Mouse (Mus musculus): ENCODE data around the gene Elob. TPM values are rescaled to one million over a fixed set of nuclear protein-coding genes. Genes with fewer than 3 reads are reported as not detected.
A peak's percentile ranks its signal among the peaks of the same experiment; 100 is the strongest.

The Elob gene
- total and polyA plus RNA-seq, 2 experiments from 2014 or later: 1,410 to 1,482 TPM

GRCm38 (mm10) chr17:23862926-23863325 is 34.0 kb upstream of the Elob start:
- Histone ChIP-seq H3K4me2 (ENCODE audit: low read depth, low read length) (no peak overlapping the region), H3K36me3 (ENCODE audit: insufficient read depth, low read length) (no peaks in the 10 kb centered on the region), H3K27ac (no peak overlapping the region), H3K9me3 (ENCODE audit: low read length) (no peaks in the 10 kb centered on the region), H3K9ac (replicated peaks; ENCODE audit: low read length) (no peak overlapping the region), H3K4me1 (ENCODE audit: insufficient read depth, low read length) (no peaks in the 10 kb centered on the region), H3K27me3 (ENCODE audit: insufficient read depth, low read length) (no peaks in the 10 kb centered on the region), H3K4me3 (ENCODE audit: low read length) (no peak overlapping the region)
- TF ChIP-seq CTCF (IDR thresholded peaks at IDR 0.05; ENCODE audit: low read depth): no peak
- DNase-seq (ENCODE audit: low spot score): no peak
- no peak for ATAC-seq
- WGBS: 76% methylated on average over 4 of the region's 4 CpGs

GRCm38 (mm10) chr17:23857913-23858312 is 29.0 kb upstream of the Elob start:
- Histone ChIP-seq H3K4me1 (ENCODE audit: insufficient read depth, low read length) (no peaks in the 10 kb centered on the region), H3K4me3 (ENCODE audit: low read length) (no peak overlapping the region), H3K36me3 (ENCODE audit: insufficient read depth, low read length) (no peaks in the 10 kb centered on the region), H3K27ac (no peak overlapping the region), H3K9ac (replicated peaks; ENCODE audit: low read length) (no peak overlapping the region), H3K4me2 (ENCODE audit: low read depth, low read length) (no peak overlapping the region), H3K27me3 (ENCODE audit: insufficient read depth, low read length) (no peaks in the 10 kb centered on the region), H3K9me3 (ENCODE audit: low read length) (no peaks in the 10 kb centered on the region)
- TF ChIP-seq CTCF (IDR thresholded peaks at IDR 0.05; ENCODE audit: low read depth): no peak
- ATAC-seq (no peak), DNase-seq (ENCODE audit: low spot score) (no peak)
- WGBS: 84% methylated on average over 2 of the region's 2 CpGs

DNA sequence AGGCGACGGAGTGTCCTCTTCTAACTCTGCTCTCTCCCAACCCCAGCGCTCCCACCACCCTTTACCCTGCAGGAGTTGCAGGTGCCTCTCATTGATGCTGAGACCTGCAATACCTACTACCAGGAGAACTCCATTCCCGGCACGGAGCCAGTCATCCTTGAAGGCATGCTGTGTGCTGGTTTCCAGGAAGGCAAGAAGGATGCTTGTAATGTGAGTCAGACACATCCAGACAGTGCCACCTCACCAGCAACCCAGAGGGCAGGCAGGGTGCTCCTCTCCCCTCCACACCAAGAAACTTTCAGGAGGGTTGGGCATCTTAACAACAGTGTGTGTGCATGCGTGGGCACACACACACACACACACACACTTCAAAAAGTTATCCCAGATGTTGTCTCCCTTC is 28.3 kb upstream of the Elob start:
- Histone ChIP-seq H3K27me3 (ENCODE audit: insufficient read depth, low read length) (no peaks in the 10 kb centered on the region), H3K9ac (replicated peaks; ENCODE audit: low read length) (no peak overlapping the region), H3K4me2 (ENCODE audit: low read depth, low read length) (no peak overlapping the region), H3K36me3 (ENCODE audit: insufficient read depth, low read length) (no peaks in the 10 kb centered on the region), H3K9me3 (ENCODE audit: low read length) (no peaks in the 10 kb centered on the region), H3K27ac (no peak overlapping the region), H3K4me3 (ENCODE audit: low read length) (no peak overlapping the region), H3K4me1 (ENCODE audit: insufficient read depth, low read length) (no peaks in the 10 kb centered on the region)
- no peak for TF ChIP-seq CTCF (IDR thresholded peaks at IDR 0.05; ENCODE audit: low read depth)
- WGBS: 84% methylated on average over 6 of the region's 6 CpGs
- DNase-seq (ENCODE audit: low spot score) (no peak), ATAC-seq (no peak)

DNA sequence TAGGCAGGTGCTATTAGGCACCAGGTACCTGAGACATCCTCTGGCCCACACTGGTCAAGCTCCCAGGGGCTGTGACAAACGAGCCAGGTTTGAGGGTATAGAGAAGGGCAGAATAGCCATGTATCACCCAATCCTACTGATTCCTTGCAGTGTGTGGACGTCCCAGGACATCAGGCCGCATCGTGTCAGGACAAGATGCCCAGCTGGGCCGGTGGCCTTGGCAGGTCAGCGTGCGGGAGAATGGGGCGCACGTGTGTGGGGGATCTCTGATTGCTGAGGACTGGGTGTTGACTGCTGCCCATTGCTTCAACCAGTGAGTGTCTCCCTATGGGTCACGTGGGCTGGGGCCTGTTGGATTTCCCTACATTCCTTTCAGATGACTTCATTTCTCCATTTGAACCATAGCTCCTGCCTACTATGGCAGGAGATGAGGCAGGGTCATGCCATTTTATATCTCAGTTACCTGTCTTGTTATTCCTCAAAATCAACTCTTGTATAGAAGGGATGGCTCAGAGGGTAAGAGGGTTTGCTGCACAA is 25.4 kb upstream of the Elob start:
- 83% methylated on average over 10 of the region's 10 CpGs for WGBS
- H3K9ac ChIP-seq (replicated peaks; ENCODE audit: low read length): no peak overlapping the region
- no peak overlapping the region for H3K4me2 ChIP-seq (ENCODE audit: low read depth, low read length)
- H3K27me3 ChIP-seq (ENCODE audit: insufficient read depth, low read length): no peaks in the 10 kb centered on the region
- no peaks in the 10 kb centered on the region for H3K9me3 ChIP-seq (ENCODE audit: low read length)
- H3K4me1 ChIP-seq (ENCODE audit: insufficient read depth, low read length): no peaks in the 10 kb centered on the region
- no peak for TF ChIP-seq CTCF (IDR thresholded peaks at IDR 0.05; ENCODE audit: low read depth)
- DNase-seq (ENCODE audit: low spot score) (no peak), ATAC-seq (no peak)
- H3K4me3 ChIP-seq (ENCODE audit: low read length): no peak overlapping the region
- no peaks in the 10 kb centered on the region for H3K36me3 ChIP-seq (ENCODE audit: insufficient read depth, low read length)
- no peak overlapping the region for H3K27ac ChIP-seq

- Histone ChIP-seq H3K9me3 (ENCODE audit: low read length) (no peaks in the 10 kb centered on the region), H3K27ac (no peak overlapping the region), H3K4me2 (ENCODE audit: low read depth, low read length) (no peak overlapping the region), H3K4me1 (ENCODE audit: insufficient read depth, low read length) (no peaks in the 10 kb centered on the region), H3K4me3 (ENCODE audit: low read length) (no peak overlapping the region), H3K9ac (replicated peaks; ENCODE audit: low read length) (no peak overlapping the region), H3K36me3 (ENCODE audit: insufficient read depth, low read length) (no peaks in the 10 kb centered on the region), H3K27me3 (ENCODE audit: insufficient read depth, low read length) (no peaks in the 10 kb centered on the region)
- peak; percentile 68 for DNase-seq (ENCODE audit: low spot score)
- WGBS: 45% methylated on average over 5 of the region's 5 CpGs
- no peak for ATAC-seq
- peak; percentile 75 for TF ChIP-seq CTCF (IDR thresholded peaks at IDR 0.05; ENCODE audit: low read depth)
These were observed 24.4 kb upstream of the Elob start for GRCm38 (mm10) chr17:23853292-23853691.

DNA sequence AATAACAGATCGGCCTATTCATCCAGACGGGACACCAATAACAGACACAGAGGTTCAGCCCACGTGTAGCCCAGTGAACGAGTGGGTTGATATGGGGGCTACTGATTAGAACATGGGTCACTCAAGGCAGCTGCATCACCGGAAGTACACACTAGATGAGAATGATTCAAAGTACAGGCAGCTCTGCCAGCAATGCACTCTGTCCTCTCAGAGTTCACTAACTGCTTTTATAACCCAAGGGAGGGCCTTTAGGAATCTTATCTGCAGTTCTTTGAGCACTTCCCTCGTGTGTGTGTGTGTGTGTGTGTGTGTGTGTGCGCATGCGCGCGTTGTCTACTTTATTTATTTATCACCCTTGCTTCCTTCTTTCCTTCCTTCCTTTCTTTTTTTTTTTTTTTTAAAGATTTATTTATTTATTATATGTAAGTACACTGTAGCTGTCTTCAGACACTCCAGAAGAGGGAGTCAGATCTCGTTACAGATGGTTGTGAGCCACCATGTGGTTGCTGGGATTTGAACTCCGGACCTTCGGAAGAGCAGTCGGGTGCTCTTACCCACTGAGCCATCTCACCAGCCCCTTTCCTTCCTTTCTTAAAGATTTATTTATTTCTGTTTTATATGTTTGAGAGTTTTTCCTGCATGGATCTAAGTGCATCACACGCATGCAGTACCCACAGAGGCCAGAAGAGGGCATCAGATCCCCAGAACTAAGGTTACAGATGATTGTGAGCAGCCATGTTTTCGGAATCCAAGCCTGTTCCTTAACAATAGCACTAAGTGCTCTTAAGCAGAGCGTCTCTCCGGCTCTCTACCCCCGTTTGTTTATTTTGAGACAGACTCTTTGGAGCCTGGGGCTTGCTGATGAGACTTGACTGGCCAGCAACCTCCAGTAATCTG is 22.2 kb upstream of the Elob start:
- ATAC-seq (peak; percentile 86), DNase-seq (ENCODE audit: low spot score) (peak; percentile 85)
- Histone ChIP-seq H3K27me3 (ENCODE audit: insufficient read depth, low read length) (no peaks in the 10 kb centered on the region), H3K36me3 (ENCODE audit: insufficient read depth, low read length) (no peaks in the 10 kb centered on the region), H3K27ac (no peak overlapping the region), H3K9ac (replicated peaks; ENCODE audit: low read length) (no peak overlapping the region), H3K4me2 (ENCODE audit: low read depth, low read length) (no peak overlapping the region), H3K4me1 (ENCODE audit: insufficient read depth, low read length) (no peaks in the 10 kb centered on the region), H3K4me3 (ENCODE audit: low read length) (no peak overlapping the region), H3K9me3 (ENCODE audit: low read length) (no peaks in the 10 kb centered on the region)
- 61% methylated on average over 18 of the region's 19 CpGs for WGBS
- peak; percentile 87 for TF ChIP-seq CTCF (IDR thresholded peaks at IDR 0.05; ENCODE audit: low read depth)

DNA sequence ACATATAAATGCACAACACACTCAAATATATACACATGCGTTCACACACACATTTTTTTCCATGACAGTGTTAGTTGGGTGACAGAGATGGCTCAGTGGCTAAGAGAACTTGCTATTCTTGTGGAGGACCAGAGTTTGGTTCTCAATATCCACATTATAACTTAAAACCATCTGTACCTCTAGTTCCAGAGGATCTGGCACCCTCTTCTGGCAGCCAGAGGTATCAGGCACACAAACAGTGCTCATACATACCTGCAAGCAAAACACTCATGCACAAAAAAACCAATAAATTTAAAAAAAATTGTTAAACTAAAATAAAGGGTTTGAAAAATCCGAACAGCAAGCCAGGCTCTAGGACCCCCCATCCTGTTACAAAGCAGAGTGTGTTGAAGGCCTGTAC is 21.1 kb upstream of the Elob start:
- Histone ChIP-seq H3K9ac (replicated peaks; ENCODE audit: low read length) (no peak overlapping the region), H3K4me2 (ENCODE audit: low read depth, low read length) (no peak overlapping the region), H3K9me3 (ENCODE audit: low read length) (no peaks in the 10 kb centered on the region), H3K27ac (no peak overlapping the region), H3K4me1 (ENCODE audit: insufficient read depth, low read length) (no peaks in the 10 kb centered on the region), H3K36me3 (ENCODE audit: insufficient read depth, low read length) (no peaks in the 10 kb centered on the region), H3K4me3 (ENCODE audit: low read length) (no peak overlapping the region), H3K27me3 (ENCODE audit: insufficient read depth, low read length) (no peaks in the 10 kb centered on the region)
- peak; percentile 27; the same call in 1 of the 2 replicates for TF ChIP-seq CTCF (IDR thresholded peaks at IDR 0.05; ENCODE audit: low read depth)
- DNase-seq (ENCODE audit: low spot score) (no peak), ATAC-seq (no peak)
- 69% methylated on average over 2 of the region's 2 CpGs for WGBS

All from hindbrain, postnatal 0 days (tissue).